Mouse (Mus musculus) hindbrain, embryonic 10.5 days (tissue): ENCODE measurements around the gene Sos2. TPM values are rescaled to one million over a fixed set of nuclear protein-coding genes. Genes with fewer than 3 reads are reported as not detected.
"Not testable (repeated sequence)": the region's sequence is repeated elsewhere in the genome, so short reads cannot be mapped to it uniquely, and the experiment has no call there.

ENCODE experiments used
- DNase-seq: peaks from one replicate; pipeline ENCODE4 v3.0.0-alpha.2; 2017; ENCODE audit warnings: low spot score
- H3K27ac ChIP-seq: fragments of 300-500 bp; sonication (generic); 2 replicates; pipeline ENCODE4 v1.5.1; 2016; ENCODE audit warnings: mild to moderate bottlenecking, moderate library complexity
- H3K27me3 ChIP-seq: fragments of 300-500 bp; sonication (generic); 2 replicates; pipeline ENCODE4 v1.6.1; 2016; ENCODE audit warnings: mild to moderate bottlenecking; ENCODE audit not compliant: poor library complexity, insufficient read depth, severe bottlenecking
- H3K36me3 ChIP-seq: fragments of 300-500 bp; sonication (generic); 2 replicates; pipeline ENCODE4 v1.6.1; 2016; ENCODE audit warnings: mild to moderate bottlenecking, moderate library complexity
- H3K4me1 ChIP-seq: fragments of 300-500 bp; sonication (generic); replicated peaks from 2 replicates; pipeline ENCODE4 v1.6.1; 2016; ENCODE audit warnings: mild to moderate bottlenecking
- H3K4me3 ChIP-seq: fragments of 300-500 bp; sonication (generic); 2 replicates; pipeline ENCODE4 v1.5.1; 2016; ENCODE audit warnings: mild to moderate bottlenecking, moderate library complexity
- H3K9me3 ChIP-seq: fragments of 300-500 bp; sonication (generic); 2 replicates; pipeline ENCODE4 v1.6.1; 2016; ENCODE audit warnings: mild to moderate bottlenecking, moderate library complexity
- WGBS: fragments of 180-500 bp; shearing (Covaris S2); methylation state at CpG from one replicate; pipeline ENCODE4 v1.1.7; 2016; 5-methylcytosine and 5-hydroxymethylcytosine counted together
- polyA plus RNA-seq: library from polyadenylated mRNA; unstranded; fragments of >200 nt; fragmentation: Nextera tagmentation; extraction: Ambion mirVana; gene quantifications from 2 replicates; pipeline ENCODE4 v1.2.1, GENCODE M21; 2016

Gene Sos2
- polyA plus RNA-seq, 1 experiment from 2014 or later = 8.5 TPM

- peaks cover 70% of the 10 kb centered on the region for H3K36me3 ChIP-seq
- no peaks in the 10 kb centered on the region for H3K4me1 ChIP-seq
- H3K27me3 ChIP-seq = no peaks in the 10 kb centered on the region
- peaks cover 4% of the 10 kb centered on the region; the same call in 1 of the 2 replicates for H3K9me3 ChIP-seq
- no peak overlapping the region for H3K4me3 ChIP-seq
- WGBS = 91% methylated on average over 8 of the region's 8 CpGs
- DNase-seq = no peak
- H3K27ac ChIP-seq = no peak overlapping the region
Observed at GRCm38 (mm10) chr12:69649511-69649910, 32.1 kb downstream of the Sos2 start.

GRCm38 (mm10) chr12:69645821-69646616, 35.6 kb downstream of the Sos2 start:
- Histone ChIP-seq H3K4me3 (no peak overlapping the region), H3K36me3 (peaks cover 50% of the 10 kb centered on the region), H3K9me3 (no peaks in the 10 kb centered on the region), H3K4me1 (no peaks in the 10 kb centered on the region), H3K27me3 (no peaks in the 10 kb centered on the region), H3K27ac (no peak overlapping the region)
- no peak for DNase-seq
- WGBS = 90% methylated on average over 8 of the region's 8 CpGs

- no peak overlapping the region for H3K27ac ChIP-seq
- peaks cover 55% of the 10 kb centered on the region for H3K36me3 ChIP-seq
- 90% methylated on average over 3 of the region's 3 CpGs for WGBS
- no peak for DNase-seq
- no peaks in the 10 kb centered on the region for H3K9me3 ChIP-seq
- H3K4me1 ChIP-seq = no peaks in the 10 kb centered on the region
- H3K4me3 ChIP-seq = no peak overlapping the region
- H3K27me3 ChIP-seq = no peaks in the 10 kb centered on the region
Observed at GRCm38 (mm10) chr12:69644877-69645276, 36.8 kb downstream of the Sos2 start.

- Histone ChIP-seq H3K27me3 (no peaks in the 10 kb centered on the region), H3K36me3 (peaks cover 56% of the 10 kb centered on the region), H3K9me3 (no peaks in the 10 kb centered on the region), H3K4me1 (no peaks in the 10 kb centered on the region), H3K4me3 (no peak overlapping the region), H3K27ac (no peak overlapping the region)
- WGBS = 94% methylated on average over 5 of the region's 5 CpGs
- DNase-seq = no peak
Observed at GRCm38 (mm10) chr12:69642877-69643276, 38.8 kb downstream of the Sos2 start.

- WGBS = 92% methylated on average over 3 of the region's 3 CpGs
- Histone ChIP-seq H3K9me3 (no peaks in the 10 kb centered on the region), H3K27ac (no peak overlapping the region), H3K27me3 (no peaks in the 10 kb centered on the region), H3K4me3 (no peak overlapping the region), H3K4me1 (no peaks in the 10 kb centered on the region), H3K36me3 (peaks cover 39% of the 10 kb centered on the region)
- peak; percentile 16 for DNase-seq
Observed at GRCm38 (mm10) chr12:69634761-69635160, 46.9 kb downstream of the Sos2 start.

GRCm38 (mm10) chr12:69618590-69618989, 63.1 kb downstream of the Sos2 start:
- H3K27me3 ChIP-seq, H3K27ac ChIP-seq, H3K9me3 ChIP-seq, H3K4me1 ChIP-seq, DNase-seq, H3K4me3 ChIP-seq: not testable (repeated sequence)
- peaks cover 71% of the 10 kb centered on the region for H3K36me3 ChIP-seq
- WGBS = 89% methylated on average over 5 of the region's 5 CpGs

GRCm38 (mm10) chr12:69604367-69604766, 77.3 kb downstream of the Sos2 start:
- WGBS = 95% methylated on average over 2 of the region's 2 CpGs
- Histone ChIP-seq H3K4me3 (no peak overlapping the region), H3K36me3 (peaks cover 69% of the 10 kb centered on the region)

GRCm38 (mm10) chr12:69597446-69597845, 84.2 kb downstream of the Sos2 start:
- WGBS = 92% methylated on average over 4 of the region's 4 CpGs
- H3K27ac ChIP-seq = no peak overlapping the region
- H3K4me1 ChIP-seq = no peaks in the 10 kb centered on the region
- no peaks in the 10 kb centered on the region for H3K9me3 ChIP-seq
- peaks cover 41% of the 10 kb centered on the region for H3K36me3 ChIP-seq
- no peak for DNase-seq
- H3K4me3 ChIP-seq = no peak overlapping the region
- no peaks in the 10 kb centered on the region for H3K27me3 ChIP-seq

More at GRCm38 (mm10) chr12:69604367-69604766, 77.3 kb downstream of the Sos2 start:
- DNase-seq = no peak
- Histone ChIP-seq H3K4me1 (no peaks in the 10 kb centered on the region), H3K9me3 (no peaks in the 10 kb centered on the region), H3K27me3 (no peaks in the 10 kb centered on the region), H3K27ac (no peak overlapping the region)

GRCm38 (mm10) chr12:69593130-69593529, 88.5 kb downstream of the Sos2 start:
- no peaks in the 10 kb centered on the region for H3K27me3 ChIP-seq
- peaks cover 65% of the 10 kb centered on the region for H3K36me3 ChIP-seq
- H3K4me1 ChIP-seq = no peaks in the 10 kb centered on the region
- H3K27ac ChIP-seq = no peak overlapping the region
- no peaks in the 10 kb centered on the region for H3K9me3 ChIP-seq
- 91% methylated on average over 5 of the region's 5 CpGs for WGBS
- H3K4me3 ChIP-seq = no peak overlapping the region
- DNase-seq = no peak

GRCm38 (mm10) chr12:69583270-69583629, 98.4 kb downstream of the Sos2 start:
- Histone ChIP-seq H3K4me3 (peak overlapping the region; percentile 94), H3K4me1 (peaks cover 22% of the 10 kb centered on the region), H3K9me3 (no peaks in the 10 kb centered on the region), H3K27me3 (no peaks in the 10 kb centered on the region), H3K27ac (peak overlapping the region; percentile 94), H3K36me3 (peaks cover 62% of the 10 kb centered on the region)
- WGBS = 46% methylated on average over 5 of the region's 5 CpGs
- no peak for DNase-seq

GRCm38 (mm10) chr12:69582613-69583269, 98.9 kb downstream of the Sos2 start, which contains the start of gene Vcpkmt:
Gene Vcpkmt, minus strand, starts transcription at chr12:69583028.
- H3K27ac ChIP-seq = peak within 1 kb of the TSS; percentile 94

GRCm38 (mm10) chr12:69582216-69582612, 99.4 kb downstream of the Sos2 start:
- no peak for DNase-seq
- WGBS = 42% methylated on average over 9 of the region's 9 CpGs
- Histone ChIP-seq H3K4me3 (peak overlapping the region; percentile 94), H3K27ac (peak overlapping the region; percentile 94), H3K36me3 (peaks cover 62% of the 10 kb centered on the region), H3K27me3 (no peaks in the 10 kb centered on the region), H3K9me3 (no peaks in the 10 kb centered on the region), H3K4me1 (peaks cover 22% of the 10 kb centered on the region)

More at GRCm38 (mm10) chr12:69582613-69583269, 98.9 kb downstream of the Sos2 start, which contains the start of gene Vcpkmt:
- H3K9me3 ChIP-seq = no peaks in the 10 kb centered on the region
- H3K27me3 ChIP-seq = no peaks in the 10 kb centered on the region
- H3K36me3 ChIP-seq = peaks cover 62% of the 10 kb centered on the region
- DNase-seq = peak; percentile 88
- H3K4me1 ChIP-seq = peaks cover 22% of the 10 kb centered on the region
- peak within 1 kb of the TSS; percentile 94 for H3K4me3 ChIP-seq
- WGBS = under 1% methylated on average over 56 of the region's 56 CpGs

- Histone ChIP-seq H3K27me3 (no peaks in the 10 kb centered on the region), H3K36me3 (peaks cover 53% of the 10 kb centered on the region), H3K4me3 (no peak overlapping the region), H3K9me3 (no peaks in the 10 kb centered on the region), H3K27ac (no peak overlapping the region), H3K4me1 (peaks cover 22% of the 10 kb centered on the region)
- DNase-seq = no peak
- 92% methylated on average over 5 of the region's 5 CpGs for WGBS
Observed at GRCm38 (mm10) chr12:69579623-69580022, 102.0 kb downstream of the Sos2 start.
